Comparison of ENCODE assay signal across 9 mouse cellular contexts in the genomic region with DNA sequence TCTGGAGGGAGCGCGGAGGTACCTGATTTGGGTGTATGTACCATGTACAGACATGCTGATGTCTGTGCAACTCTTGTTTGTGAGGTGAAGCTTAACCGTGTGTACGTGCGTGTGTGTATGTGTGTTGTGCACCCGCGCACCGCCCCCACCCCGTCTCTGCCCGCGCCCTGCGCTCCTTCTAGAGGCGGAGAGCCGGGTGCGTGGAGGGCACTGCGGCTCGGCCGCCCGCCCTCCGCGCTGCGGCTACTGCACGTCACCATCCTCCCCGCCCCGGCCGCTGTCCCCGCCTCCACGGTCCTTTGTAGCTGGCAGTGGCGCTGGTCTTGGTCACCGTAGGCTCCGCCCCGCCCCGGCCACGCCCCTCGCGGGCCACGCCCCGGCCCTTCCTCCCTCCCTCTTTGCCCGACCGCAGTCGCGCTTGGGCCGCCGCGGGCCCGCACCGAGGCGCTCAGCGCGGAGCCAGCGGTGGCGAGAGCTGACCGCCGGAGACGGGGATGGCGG. TPM values are rescaled to one million over a fixed set of nuclear protein-coding genes. Genes with fewer than 3 reads are reported as not detected.
DNase-seq lines count a peak whose midpoint lies in the region; ATAC-seq and TF ChIP-seq lines count a peak whose summit lies in the region.
"Had no signal": no experiment of that assay in that cellular context is flagged by ENCODE, and none has a peak within 500 bp of the region (broad histone marks: within the 10 kb centered on the region; RNA-seq: fewer than 3 reads in every experiment).

A gene (plus strand): TSS at position 290 of the 501 bp plus-strand sequence.

- ATAC-seq in lung, postnatal 0 days = peak; percentile 32; the same call in 1 of the 2 replicates
- ATAC-seq in midbrain, embryonic 11.5 days (ENCODE audit: low FRiP score) = peak; percentile 82

- no peaks in the 10 kb centered on the region for H3K9me3 ChIP-seq in lung, postnatal 0 days (ENCODE audit: low read length)
- H3K9me3 ChIP-seq in midbrain, embryonic 11.5 days (ENCODE audit: control insufficient read depth, low read length) = no peaks in the 10 kb centered on the region

- no peak within 1 kb of the TSS for H3K27ac ChIP-seq in lung, postnatal 0 days (ENCODE audit: low read length)
- peak within 1 kb of the TSS; percentile 14 for H3K27ac ChIP-seq in midbrain, embryonic 11.5 days (ENCODE audit: low read depth, low read length)
- no peak within 1 kb of the TSS for H3K27ac ChIP-seq in testis, adult 2 months (ENCODE audit: control insufficient read depth, insufficient read depth, low read depth, low read length)
- no peak within 1 kb of the TSS for H3K27ac ChIP-seq in thymus, adult 2 months (ENCODE audit: control insufficient read depth, insufficient read depth, low read length)

- no peak for TF ChIP-seq CTCF in lung, postnatal 0 days (IDR thresholded peaks at IDR 0.05)
- TF ChIP-seq CTCF in testis, adult 2 months (IDR thresholded peaks at IDR 0.05; ENCODE audit: control insufficient read depth, insufficient read depth, insufficient replicate concordance, low read depth, low read length) = no peak
- no peak for TF ChIP-seq CTCF in thymus, adult 2 months (IDR thresholded peaks at IDR 0.05; ENCODE audit: borderline replicate concordance, control insufficient read depth, extremely low read depth, insufficient read depth, low read length, poor library complexity)

- H3K9ac ChIP-seq in lung, postnatal 0 days (replicated peaks; ENCODE audit: low read depth) = no peak within 1 kb of the TSS
- H3K9ac ChIP-seq in midbrain, embryonic 11.5 days (ENCODE audit: low read length) = peak within 1 kb of the TSS; percentile 62

- peaks cover 53% of the 10 kb centered on the region for H3K27me3 ChIP-seq in lung, postnatal 0 days (replicated peaks; ENCODE audit: insufficient read depth, low read length)
- peaks cover 54% of the 10 kb centered on the region for H3K27me3 ChIP-seq in midbrain, embryonic 11.5 days (ENCODE audit: control insufficient read depth, insufficient read depth, low read length)
- H3K27me3 ChIP-seq in testis, adult 2 months (ENCODE audit: control insufficient read depth, insufficient read depth, low read length) = no peaks in the 10 kb centered on the region; the same call in none of the 2 replicates
- peaks cover 6% of the 10 kb centered on the region; the same call in 1 of the 2 replicates for H3K27me3 ChIP-seq in thymus, adult 2 months (ENCODE audit: control insufficient read depth, insufficient read depth, low read length)

- peak within 1 kb of the TSS; percentile 12; the same call in 1 of the 2 replicates for H3K4me3 ChIP-seq in lung, postnatal 0 days (ENCODE audit: low read depth, low read length)
- H3K4me3 ChIP-seq in midbrain, embryonic 11.5 days (ENCODE audit: low read depth, low read length) = peak within 1 kb of the TSS; percentile 77
- H3K4me3 ChIP-seq in testis, adult 2 months (ENCODE audit: control insufficient read depth, low read depth, low read length) = peak within 1 kb of the TSS; percentile 74
- H3K4me3 ChIP-seq in thymus, adult 2 months (ENCODE audit: control insufficient read depth, insufficient read depth, low read length) = no peak within 1 kb of the TSS

- no peaks in the 10 kb centered on the region for H3K36me3 ChIP-seq in lung, postnatal 0 days (ENCODE audit: insufficient read depth, low read length)
- H3K36me3 ChIP-seq in midbrain, embryonic 11.5 days (ENCODE audit: control insufficient read depth, insufficient read depth, low read length) = no peaks in the 10 kb centered on the region
- no peaks in the 10 kb centered on the region for H3K36me3 ChIP-seq in testis, adult 2 months (ENCODE audit: control insufficient read depth, insufficient read depth, low read length)
- H3K36me3 ChIP-seq in thymus, adult 2 months (ENCODE audit: control insufficient read depth, insufficient read depth, low read length) = no peaks in the 10 kb centered on the region

- 0 out of 2 replicates have a peak, but pooled peaks have one; percentile 7 for TF ChIP-seq POLR2A in testis, adult 2 months (IDR thresholded peaks at IDR 0.05; ENCODE audit: control insufficient read depth, low read depth, low read length)
- TF ChIP-seq POLR2A in thymus, adult 2 months (IDR thresholded peaks at IDR 0.05; ENCODE audit: control insufficient read depth, extremely low read depth, insufficient read depth, low read length, poor library complexity) = no peak

- H3K4me2 ChIP-seq in lung, postnatal 0 days (replicated peaks; ENCODE audit: low read depth, low read length) = peak within 1 kb of the TSS; percentile 42
- peak within 1 kb of the TSS; percentile 81 for H3K4me2 ChIP-seq in midbrain, embryonic 11.5 days

- H3K4me1 ChIP-seq in lung, postnatal 0 days (ENCODE audit: insufficient read depth, low read depth, low read length) = no peaks in the 10 kb centered on the region
- H3K4me1 ChIP-seq in midbrain, embryonic 11.5 days (ENCODE audit: control insufficient read depth, insufficient read depth, low read length) = peaks cover 25% of the 10 kb centered on the region
- H3K4me1 ChIP-seq in testis, adult 2 months (ENCODE audit: control insufficient read depth, insufficient read depth, low read length) = peaks cover 16% of the 10 kb centered on the region
- peaks cover 6% of the 10 kb centered on the region; the same call in 1 of the 2 replicates for H3K4me1 ChIP-seq in thymus, adult 2 months (replicated peaks; ENCODE audit: control insufficient read depth, insufficient read depth, low read length)

- DNase-seq in lung, postnatal 0 days (ENCODE audit: low spot score) = no peak
- no peak for DNase-seq in lung, postnatal 14 days
- peak; percentile 97 for DNase-seq in cerebellum, adult 18-20 months
- peak; percentile 72 for DNase-seq in forelimb bud, embryonic 11.5 days (ENCODE audit: low read depth, low spot score)
- peak; percentile 75 to 82 for DNase-seq in layer of hippocampus, postnatal 14 days (ENCODE audit: low spot score in 2 of 2)
- peak; percentile 99 for DNase-seq in midbrain, embryonic 11.5 days (ENCODE audit: low spot score, missing footprints)
- DNase-seq in thymus, adult 2 months = no peak

- no peak for TF ChIP-seq EP300 in lung, postnatal 0 days (IDR thresholded peaks at IDR 0.05)

- 3% methylated on average over 37 of the region's 56 CpGs for WGBS in lung, postnatal 0 days
- WGBS in midbrain, embryonic 11.5 days = 1% methylated on average over 51 of the region's 56 CpGs
- 5% methylated on average over 55 of the region's 56 CpGs for WGBS in thymus, adult 2 months

RNA-seq across cellular contexts. Expression of the gene that starts here (rescaled TPM):
- polyA plus RNA-seq in lung, postnatal 0 days (2015; fragmentation: Nextera tagmentation; extraction: Ambion mirVana) = 1.2 and 1.4 TPM in 2 replicates
- 100 to 1,000 TPM; 405 to 421 TPM for total RNA-seq in layer of hippocampus, postnatal 14 days (2021)
- polyA plus RNA-seq in midbrain, embryonic 11.5 days (2014; fragmentation: Nextera tagmentation; extraction: Ambion mirVana) = 272 and 295 TPM in 2 replicates
- polyA plus RNA-seq in testis, adult 2 months (2012; rRNA removed) = 8.0 and 10.9 TPM in 2 replicates
- 2.8 and 3.8 TPM in 2 replicates for polyA plus RNA-seq in thymus, adult 2 months (2012; rRNA removed)
- total RNA-seq: common myeloid progenitor, adult 5-6 weeks had no signal

Comparison
In these comparisons a context has a peak if more than half of its experiments do, and no peak if none do; other contexts are left out.
1. RNA of the gene that starts here (polyA plus RNA-seq): 272 to 295 TPM in midbrain, embryonic 11.5 days; 8.0 to 10.9 TPM in testis, adult 2 months, 2.8 to 3.8 TPM in thymus, adult 2 months and 1.2 to 1.4 TPM in lung, postnatal 0 days; every median in the first group is over 10 times any median in the second.
2. DNase-seq: peak in cerebellum, adult 18-20 months (2 of 2), forelimb bud, embryonic 11.5 days (single experiment), layer of hippocampus, postnatal 14 days (2 of 2) and midbrain, embryonic 11.5 days (single experiment); none in lung, postnatal 0 days (single experiment), lung, postnatal 14 days (single experiment) and thymus, adult 2 months (single experiment).